Mouse (Mus musculus) mature B cell (primary cell): Measurements from ENCODE around the gene Tbp.

Experiments used
- in situ Hi-C: fragments of 300-500 bp; cut with MboI; formaldehyde crosslinking; loops from 2 replicates; pipeline ENCODE4 v1.14.3; 2019

The Tbp gene

DNA sequence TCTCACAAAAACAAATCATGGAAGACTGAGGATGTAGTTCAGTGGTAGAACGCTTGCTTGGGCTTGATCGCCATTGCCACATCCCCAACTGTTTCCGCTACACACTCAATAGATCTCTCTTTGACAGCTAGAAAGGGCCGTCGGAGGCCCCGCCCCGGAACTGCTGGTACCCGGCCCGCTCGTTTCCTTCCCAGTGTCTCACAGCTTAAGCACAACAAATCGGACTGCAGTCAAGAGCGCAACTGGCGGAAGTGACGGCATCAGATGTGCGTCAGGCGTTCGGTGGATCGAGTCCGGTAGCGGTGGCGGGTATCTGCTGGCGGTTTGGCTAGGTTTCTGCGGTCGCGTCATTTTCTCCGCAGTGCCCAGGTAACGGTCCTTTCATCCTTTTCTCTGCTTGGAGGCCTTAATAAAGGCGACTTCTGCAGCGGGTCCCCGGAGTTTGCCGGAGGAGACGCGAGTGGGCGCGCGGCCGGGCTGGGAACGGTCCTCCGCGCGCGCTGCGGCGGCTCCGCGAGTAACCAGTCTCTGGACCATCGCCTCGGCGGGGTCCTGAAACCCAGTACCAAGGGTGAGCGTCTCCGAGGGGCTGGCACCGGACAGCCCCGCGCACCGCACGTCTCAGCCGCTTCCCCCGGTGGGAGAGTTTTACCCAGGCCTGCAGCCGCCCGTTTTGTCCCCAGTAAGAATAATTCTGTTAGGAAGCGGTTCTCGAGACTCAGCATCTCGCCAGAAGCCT is at the start of gene Tbp, which contains the start of gene Psmb1:
Gene Tbp (plus strand): TSS at position 233 of the 739 bp plus-strand sequence.
Gene Psmb1 (minus strand): TSS at position 96 of the 739 bp plus-strand sequence.
- in situ Hi-C loops = loop anchor here (25.0 kb wide), 1 partner anchor 563 kb away; the partner anchor contains the start of genes 1600012H06Rik and Wdr27

GRCm38 (mm10) chr17:15455203-15455602 is 44.5 kb upstream of the Tbp start:
- in situ Hi-C loops = loop anchor here (25.0 kb wide), 1 partner anchor 393 kb away; no protein-coding TSS in a partner anchor

DNA sequence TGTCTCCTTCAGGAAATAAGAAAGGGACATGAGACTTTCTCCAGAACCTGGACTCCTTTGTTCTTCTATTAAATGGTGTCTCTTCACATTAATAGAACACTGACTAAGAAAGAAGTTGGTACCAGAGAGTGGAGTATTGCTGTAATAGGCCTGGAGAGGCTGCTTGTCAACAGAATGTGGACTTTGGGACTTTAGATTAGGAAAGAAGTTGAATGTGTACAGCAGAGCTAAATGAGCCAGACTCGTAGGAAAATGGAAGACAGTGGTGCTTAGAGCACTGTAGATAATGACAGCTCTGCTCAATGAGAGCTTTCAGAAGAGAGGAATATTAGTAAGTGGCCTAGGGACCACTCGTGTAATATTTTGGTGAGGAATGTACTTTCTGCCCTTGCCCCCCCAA is 43.1 kb upstream of the Tbp start:
- in situ Hi-C loops = loop anchor here (25.0 kb wide), 1 partner anchor 394 kb away; no protein-coding TSS in a partner anchor

DNA sequence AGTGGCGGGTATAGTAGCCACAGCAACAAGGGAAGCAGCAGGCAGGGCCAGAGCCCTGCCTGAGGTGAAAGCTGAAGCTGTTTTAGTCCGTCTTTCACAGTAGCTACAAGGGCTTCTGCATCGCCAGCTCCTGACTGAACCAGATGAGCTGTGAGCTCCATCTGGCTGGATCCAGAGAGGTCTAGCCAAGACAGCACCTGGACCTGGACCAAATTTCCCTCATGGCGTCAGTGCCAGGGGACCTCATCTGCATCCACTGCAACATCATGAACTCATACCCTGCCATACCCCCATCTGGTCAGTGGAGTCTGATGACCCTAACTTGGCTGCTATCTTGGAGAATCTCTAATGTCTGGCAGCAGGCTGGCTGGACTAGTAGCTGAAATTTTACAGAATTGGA is 39.9 kb upstream of the Tbp start:
- in situ Hi-C loops = loop anchor here (25.0 kb wide), 1 partner anchor 397 kb away; no protein-coding TSS in a partner anchor

DNA sequence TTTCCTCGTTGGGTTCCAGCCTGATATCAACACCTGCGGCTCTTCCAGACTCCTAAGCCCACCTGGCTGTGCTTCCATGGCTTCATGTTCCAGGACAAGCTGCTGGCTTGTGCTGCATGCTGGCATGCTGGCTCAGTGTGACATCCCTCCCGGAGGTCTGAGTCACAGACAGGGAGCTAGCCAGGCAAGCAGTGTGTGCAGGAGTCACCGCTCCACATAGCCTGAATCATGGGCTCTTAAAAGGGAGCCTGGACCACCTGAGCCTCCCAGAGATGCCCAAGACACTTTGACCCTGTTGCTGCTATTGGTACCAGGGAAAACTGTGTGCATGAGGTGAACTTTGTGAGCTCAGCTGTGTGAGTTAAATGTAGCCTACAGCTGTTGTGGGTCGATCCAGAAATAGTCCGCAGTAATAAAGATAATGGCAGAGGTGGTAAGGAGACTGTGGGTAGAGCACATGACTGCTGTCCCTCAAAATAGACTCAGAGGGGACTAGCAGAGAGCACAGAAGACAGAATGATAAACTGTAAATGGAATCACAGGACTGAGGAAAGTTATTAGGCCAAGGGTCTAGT is 37.7 kb upstream of the Tbp start:
- in situ Hi-C loops = loop anchor here (25.0 kb wide), 1 partner anchor 400 kb away; no protein-coding TSS in a partner anchor

DNA sequence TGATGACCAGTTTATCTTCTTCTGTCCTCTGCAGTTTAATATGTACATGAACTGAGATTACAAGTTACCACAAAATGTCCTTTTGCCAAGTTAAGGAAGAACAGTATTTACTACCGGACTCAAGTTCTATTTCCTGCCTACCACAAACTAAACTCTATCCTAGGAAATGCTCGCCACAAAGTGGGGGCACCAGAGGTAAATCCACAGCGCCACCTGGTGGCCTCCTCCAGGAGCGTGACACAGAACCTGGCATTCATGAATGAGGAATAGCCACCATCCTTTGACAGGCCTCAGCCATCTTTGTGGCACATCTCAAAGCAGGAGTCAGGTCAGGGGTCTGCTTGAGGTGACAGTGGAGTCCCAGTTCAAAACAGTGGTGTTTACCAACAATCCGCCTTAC is 32.0 kb upstream of the Tbp start:
- in situ Hi-C loops = loop anchor here (25.0 kb wide), 1 partner anchor 405 kb away; no protein-coding TSS in a partner anchor

- in situ Hi-C loops = loop anchor here (25.0 kb wide), 1 partner anchor 410 kb away; no protein-coding TSS in a partner anchor
Observed at GRCm38 (mm10) chr17:15472671-15473070, 27.0 kb upstream of the Tbp start.

DNA sequence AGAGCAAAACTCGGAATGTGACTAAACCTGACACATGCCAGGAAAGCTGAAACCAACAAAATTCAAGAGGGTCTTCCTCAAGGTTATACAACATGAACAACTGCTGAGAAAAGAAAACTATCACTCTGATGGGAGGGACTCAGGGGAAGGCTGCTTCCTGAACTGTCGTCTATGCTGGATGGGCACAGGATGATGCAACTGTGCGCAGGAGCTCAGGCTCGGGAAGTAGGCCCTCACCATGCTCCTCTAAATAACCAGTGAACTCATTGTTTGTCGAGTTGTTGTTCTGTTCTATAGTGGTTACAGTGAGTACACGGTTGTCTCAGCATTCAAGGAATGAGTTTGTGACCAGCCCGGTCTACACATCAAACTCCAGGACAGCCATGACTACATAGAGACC is 9.1 kb upstream of the Tbp start:
- in situ Hi-C loops = loop anchor here (25.0 kb wide), 1 partner anchor 553 kb away; the partner anchor contains the start of genes 1600012H06Rik and Wdr27

DNA sequence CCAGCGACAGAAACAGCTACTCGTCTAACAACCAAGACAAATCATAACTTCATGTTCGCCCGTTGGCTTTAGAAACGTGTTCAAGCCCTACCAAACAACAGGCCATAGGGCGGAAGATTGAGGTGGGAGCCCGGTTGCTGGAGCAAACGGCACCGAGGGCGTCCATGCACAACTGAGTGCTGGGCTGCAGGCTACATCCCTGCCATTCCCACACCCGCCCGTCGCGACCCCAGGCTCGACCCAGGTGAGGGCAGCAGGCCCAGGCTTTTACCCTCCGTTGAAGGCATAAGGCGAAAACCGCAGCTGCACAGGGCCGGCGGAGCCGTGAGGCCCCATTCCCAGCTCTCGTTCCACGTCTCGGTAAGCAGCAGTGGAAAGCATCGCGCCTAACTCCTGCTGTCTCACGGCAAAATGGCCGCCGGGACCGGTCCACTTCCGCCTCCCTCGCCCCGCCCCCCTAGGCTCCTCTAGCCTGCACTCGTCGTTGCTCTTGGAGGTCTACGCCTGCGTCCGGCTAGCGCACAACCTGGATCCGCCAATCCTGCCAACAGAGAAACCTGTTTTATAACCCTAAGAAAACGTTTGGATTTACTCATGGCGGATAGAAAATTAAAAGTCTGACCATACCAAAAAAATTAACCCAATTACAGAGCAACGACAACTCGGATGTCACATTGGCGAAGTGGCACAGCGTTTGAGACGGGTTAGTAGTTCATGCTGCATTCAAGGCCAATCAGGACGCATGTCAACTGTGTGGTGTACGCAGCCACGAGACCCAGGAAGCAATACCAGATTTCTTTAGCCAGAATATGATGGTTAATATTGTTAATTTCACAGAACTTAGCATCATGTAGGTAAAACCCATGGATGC is 1.6 kb upstream of the Tbp start:
- in situ Hi-C loops = loop anchor here (25.0 kb wide), 1 partner anchor 561 kb away; the partner anchor contains the start of genes 1600012H06Rik and Wdr27

- in situ Hi-C loops = loop anchor here (25.0 kb wide), 1 partner anchor 561 kb away; the partner anchor contains the start of genes 1600012H06Rik and Wdr27
Observed at GRCm38 (mm10) chr17:15498753-15499113, 955 bp upstream of the Tbp start.

GRCm38 (mm10) chr17:15510694-15511093 is 11.0 kb downstream of the Tbp start:
- in situ Hi-C loops = no loop called here

- in situ Hi-C loops = no loop called here
Observed at GRCm38 (mm10) chr17:15517776-15518175, 18.1 kb downstream of the Tbp start.

GRCm38 (mm10) chr17:15518186-15518585 is 18.5 kb downstream of the Tbp start:
- in situ Hi-C loops = no loop called here

DNA sequence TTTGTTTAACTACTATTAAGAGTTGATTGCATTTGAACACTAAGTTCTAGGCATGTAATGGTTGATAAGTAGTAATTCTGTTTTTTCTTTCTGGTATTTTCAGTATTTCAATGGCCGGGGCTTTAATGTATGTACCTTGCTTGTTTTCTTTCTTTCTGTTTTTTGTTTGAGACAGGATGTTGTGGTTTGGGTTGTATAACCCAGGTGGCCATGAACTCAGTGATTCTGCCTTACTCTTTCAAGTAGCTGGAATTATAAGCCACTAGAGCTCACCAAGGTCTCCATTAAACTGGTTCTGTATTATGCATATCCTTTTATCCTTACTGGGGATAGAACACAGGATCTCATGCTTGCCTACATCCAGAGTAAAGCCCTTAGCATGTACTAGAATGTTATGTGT is 19.1 kb downstream of the Tbp start:
- in situ Hi-C loops = no loop called here

DNA sequence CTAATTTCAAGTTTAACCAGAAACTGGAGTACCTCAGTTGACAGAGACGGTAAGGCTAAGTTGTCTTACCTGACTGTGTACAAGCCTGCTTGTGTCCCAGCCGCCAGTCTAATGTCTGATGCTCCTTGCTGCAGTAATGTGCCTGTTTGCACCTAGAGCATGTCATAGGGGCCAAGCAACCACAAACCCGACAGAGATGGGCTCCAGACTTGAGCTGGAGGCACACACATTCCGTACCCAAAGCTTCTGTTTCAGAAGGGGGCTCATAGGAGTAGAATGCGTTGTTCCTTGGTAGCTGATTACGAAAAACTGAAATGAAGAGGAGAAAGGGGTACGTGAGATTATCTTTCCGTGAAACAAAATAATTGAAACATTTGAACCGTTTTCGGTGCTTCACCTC is 26.6 kb downstream of the Tbp start:
- in situ Hi-C loops = no loop called here

- in situ Hi-C loops = no loop called here
Observed at GRCm38 (mm10) chr17:15526986-15527810, 27.5 kb downstream of the Tbp start, which contains the start of gene Pdcd2. Gene Pdcd2, minus strand, starts transcription at chr17:15527301.

DNA sequence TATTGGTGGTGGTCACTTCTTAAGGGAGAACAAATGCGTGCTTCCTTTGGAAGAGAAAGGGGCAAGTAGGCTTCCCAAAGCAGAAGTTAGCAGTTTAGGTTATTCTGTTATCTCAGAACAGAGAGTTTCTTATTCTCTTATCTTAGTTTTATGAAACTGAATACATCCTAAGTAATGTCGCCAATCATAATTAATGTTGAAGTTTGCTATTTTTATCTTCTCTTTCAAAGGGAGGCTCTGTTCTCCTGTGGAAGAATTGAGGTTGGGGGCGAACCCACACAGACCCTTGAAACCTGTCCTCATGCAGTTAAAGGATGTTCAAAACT is 28.1 kb downstream of the Tbp start:
- in situ Hi-C loops = no loop called here

- in situ Hi-C loops = no loop called here
Observed at GRCm38 (mm10) chr17:15528887-15529286, 29.2 kb downstream of the Tbp start.

DNA sequence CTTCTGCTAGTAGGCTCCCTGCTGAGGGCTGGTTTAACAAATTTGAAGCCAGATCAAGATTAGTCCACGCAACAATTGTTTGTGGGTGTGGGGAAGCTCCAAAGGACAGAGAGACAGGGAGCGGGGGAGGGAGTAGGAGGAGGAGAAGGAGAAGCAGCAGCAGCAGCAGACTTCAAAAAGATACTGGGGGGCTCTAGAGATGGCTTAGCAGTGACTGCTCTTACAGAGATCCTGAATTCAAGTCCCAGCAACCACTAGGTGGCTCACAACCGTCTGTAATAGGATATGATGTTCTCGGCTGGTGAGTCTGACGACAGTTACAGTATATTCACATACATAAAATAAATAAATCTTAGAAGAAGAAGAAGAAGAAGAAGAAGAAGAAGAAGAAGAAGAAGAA is 30.5 kb downstream of the Tbp start:
- in situ Hi-C loops = no loop called here

GRCm38 (mm10) chr17:15535162-15535800 is 35.6 kb downstream of the Tbp start:
- in situ Hi-C loops = no loop called here
